Mouse (Mus musculus) v-Abl transformed pro-B cells (cell line): ENCODE results near the gene Pglyrp4.
"Not testable (repeated sequence)": the region's sequence is repeated elsewhere in the genome, so short reads cannot be mapped to it uniquely, and the experiment has no call there.

Experiments used
- in situ Hi-C, 2 experiments: fragments of 400-800 bp; cut with MboI; formaldehyde crosslinking; loops; one replicate each; pipeline ENCODE4 v1.15.1; 2025; ENCODE audit not compliant: unreplicated experiment in 2 of 2

The Pglyrp4 gene

GRCm38 (mm10) chr3:90726606-90727005 is at the start of gene Pglyrp4:
TSS of gene Pglyrp4 (plus strand) at chr3:90726906.
- in situ Hi-C loops: no loop called here

GRCm38 (mm10) chr3:90678656-90679055 is 48.0 kb upstream of the Pglyrp4 start:
- in situ Hi-C loops: no loop called here

GRCm38 (mm10) chr3:90683929-90684328 is 42.8 kb upstream of the Pglyrp4 start:
- in situ Hi-C loops: no loop called here

DNA sequence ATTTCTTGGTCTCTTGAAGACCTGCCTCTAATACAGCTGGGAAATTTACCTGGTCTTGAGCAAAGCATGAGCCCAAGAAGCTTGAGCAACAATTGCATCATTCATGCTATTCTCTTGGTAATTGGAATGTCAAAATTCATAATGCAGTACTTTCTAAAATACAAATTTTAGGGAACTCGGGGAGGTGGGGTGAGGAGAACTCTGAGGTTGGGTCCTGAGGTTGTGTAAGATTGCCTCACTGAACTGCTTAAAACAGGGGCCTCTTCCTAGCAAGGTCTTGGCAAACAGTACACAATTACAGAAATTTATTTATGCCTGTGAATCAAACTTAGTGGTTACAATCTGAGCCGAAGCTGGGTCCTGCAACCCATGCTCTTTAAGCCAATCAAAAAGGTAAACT is 39.9 kb upstream of the Pglyrp4 start:
- in situ Hi-C loops: no loop called here

DNA sequence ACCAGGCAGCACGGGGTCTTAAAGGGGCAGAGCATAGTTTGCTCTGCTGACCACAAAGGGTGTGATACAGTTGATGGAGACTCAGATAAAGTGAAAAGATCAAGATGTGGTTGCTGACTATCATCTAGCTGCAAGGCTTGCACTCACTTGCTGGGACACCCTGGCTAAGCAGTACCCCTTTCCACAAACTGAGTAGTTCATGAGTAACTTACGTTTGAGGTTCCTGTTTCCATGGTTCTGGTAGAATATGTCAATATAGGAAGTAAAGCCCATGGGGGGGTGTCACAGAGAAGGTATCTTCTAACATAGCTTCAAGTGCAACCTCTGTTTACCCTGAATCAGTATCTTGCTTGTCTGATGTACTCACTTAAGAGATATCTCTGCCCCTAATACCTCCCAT is 33.2 kb upstream of the Pglyrp4 start:
- in situ Hi-C loops: no loop called here

GRCm38 (mm10) chr3:90695613-90696012 is 31.1 kb upstream of the Pglyrp4 start, which contains the start of gene S100a9:
TSS of gene S100a9 (minus strand) at chr3:90695721.
- in situ Hi-C loops: no loop called here

DNA sequence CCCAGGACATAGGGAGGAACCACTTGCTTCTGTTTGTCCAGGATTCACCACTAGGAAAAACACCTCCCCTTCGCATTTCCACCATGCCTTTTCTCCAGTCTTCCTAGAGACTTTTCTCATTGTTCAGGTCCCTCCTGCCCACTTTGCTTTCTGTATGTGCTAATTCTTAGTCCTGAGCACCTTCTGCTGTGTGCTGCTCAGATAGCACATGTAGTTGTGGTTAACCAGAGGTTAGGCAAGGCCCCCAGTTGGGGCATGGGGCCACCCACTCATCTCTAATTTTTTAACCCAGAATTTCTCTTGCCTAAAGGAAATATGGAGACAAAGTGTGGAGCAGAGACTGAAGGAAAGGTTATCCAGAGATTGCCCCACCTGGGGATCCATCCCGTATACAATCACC is 24.5 kb upstream of the Pglyrp4 start:
- in situ Hi-C loops: no loop called here

DNA sequence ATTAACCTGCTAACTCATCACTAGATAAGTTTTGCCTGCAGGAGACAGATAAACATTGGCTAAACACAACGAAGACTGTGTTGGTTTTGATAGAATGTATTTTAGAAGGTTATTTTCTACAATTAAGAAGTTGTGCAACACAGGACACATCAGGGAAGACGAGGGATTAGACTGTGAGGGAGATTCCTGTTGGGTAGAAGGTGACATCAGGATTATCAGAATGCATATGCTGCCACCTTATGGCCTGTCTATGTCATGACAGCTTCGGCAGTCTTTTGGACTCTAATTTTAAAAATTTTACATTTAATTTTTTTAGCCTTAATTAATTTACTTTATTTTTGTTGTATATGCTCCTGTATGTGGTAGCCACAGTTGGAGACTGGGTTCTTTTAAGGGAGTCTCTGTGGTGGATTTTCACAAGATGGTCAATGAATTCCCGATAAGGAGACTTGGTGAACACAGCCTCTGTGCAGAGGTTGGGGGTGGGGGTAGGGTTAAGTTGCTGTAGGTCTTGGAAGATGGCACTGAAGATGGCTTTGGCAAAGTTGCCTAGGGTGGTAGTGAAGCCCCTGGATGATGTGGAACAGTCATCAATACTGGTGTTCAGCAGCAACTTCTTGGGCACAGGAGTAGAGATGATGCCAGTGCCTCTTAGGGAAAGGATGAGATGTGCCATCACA is 18.0 kb upstream of the Pglyrp4 start:
- in situ Hi-C loops: no loop called here

- in situ Hi-C loops: no loop called here
Measured at GRCm38 (mm10) chr3:90709591-90710460, 16.9 kb upstream of the Pglyrp4 start.

- in situ Hi-C loops: no loop called here
Measured at GRCm38 (mm10) chr3:90749658-90750057, 23.0 kb downstream of the Pglyrp4 start.

- in situ Hi-C loops: not testable (repeated sequence)
Measured at GRCm38 (mm10) chr3:90777776-90778175, 51.1 kb downstream of the Pglyrp4 start, which contains the start of gene Gm5849. TSS of gene Gm5849 (minus strand) at chr3:90777876.
